Mouse (Mus musculus) small intestine, adult 2 months (tissue): ENCODE measurements at regions not wholly inside any gene's neighbourhood (a gene's known extent, or its start where the extent isn't known, plus 50 kb on each side); places are given as distances from the start of the nearest gene placed in this dataset.

ENCODE experiments used
- CTCF ChIP-seq: fragments of 200-500 bp; IDR thresholded peaks from 2 replicates; pipeline ENCODE4 v1.5.1; 2012; ENCODE audit warnings: low read depth, mild to moderate bottlenecking, control low read depth, inconsistent platforms, low read length, moderate library complexity, mixed read lengths; ENCODE audit not compliant: insufficient replicate concordance, insufficient read length; ENCODE audit errors: extremely low read depth
- POLR2A ChIP-seq: fragments of 200-500 bp; IDR thresholded peaks from 2 replicates; pipeline ENCODE4 v1.6.1; 2012; ENCODE audit warnings: low read depth, mild to moderate bottlenecking, control low read depth, inconsistent platforms, low read length, moderate library complexity

- TF ChIP-seq CTCF (no peak), POLR2A (no peak)
Observed at GRCm38 (mm10) chr10:17656872-17657482, 66.0 kb upstream of the Cited2 start.
